ENCODE assay signal across 10 mouse cellular contexts in the genomic region with DNA sequence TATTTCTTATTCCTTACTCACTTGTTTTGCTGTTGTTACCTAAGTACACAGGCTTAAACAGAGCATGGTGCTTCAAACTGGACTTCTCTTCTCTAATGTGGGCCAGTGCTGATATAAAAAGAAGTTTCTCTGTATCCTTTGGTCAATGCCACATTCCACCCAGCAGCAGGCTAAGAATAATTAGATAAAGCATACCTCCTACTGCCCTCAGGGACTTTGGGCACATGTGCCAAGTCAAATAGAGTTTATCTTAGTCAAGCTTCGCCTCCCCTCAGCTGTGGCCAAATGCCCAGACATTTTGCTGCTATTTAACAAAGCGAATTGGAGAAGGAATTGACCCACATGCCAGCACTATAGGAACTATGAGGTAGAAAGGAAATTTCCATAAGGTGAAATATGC.
DNase-seq lines count a peak whose midpoint lies in the region; ATAC-seq lines count a peak whose summit lies in the region.
"Had no signal": no experiment of that assay in that cellular context is flagged by ENCODE, and none has a peak within 500 bp of the region (broad histone marks: within the 10 kb centered on the region; RNA-seq: fewer than 3 reads in every experiment).

No protein-coding gene starts in this region.

- H3K27ac ChIP-seq in heart, embryonic 14.5 days (replicated peaks in 1 of 2; ENCODE audit: control insufficient read depth in 1 of 2, insufficient read depth in 1 of 2, low read depth in 2 of 2, low read length in 2 of 2) = no peak overlapping the region
- no peak overlapping the region for H3K27ac ChIP-seq in forebrain, embryonic 15.5 days (replicated peaks)
- H3K27ac ChIP-seq: limb, embryonic 15.5 days; midbrain, embryonic 12.5 days had no signal

- no peaks in the 10 kb centered on the region; a peak in 1 of 4 replicates for H3K4me1 ChIP-seq in heart, embryonic 14.5 days (ENCODE audit: control insufficient read depth in 2 of 2, insufficient read depth in 2 of 2, low read length in 2 of 2)
- peaks cover 11% of the 10 kb centered on the region for H3K4me1 ChIP-seq in forebrain, embryonic 15.5 days
- H3K4me1 ChIP-seq: limb, embryonic 15.5 days had no signal

- peak; percentile 72 for DNase-seq in left cerebral cortex, postnatal 4 days
- DNase-seq in left cerebral cortex, postnatal 14 days (ENCODE audit: low spot score in 2 of 2) = no peak
- peak; percentile 7 for DNase-seq in cerebellum, adult 11 months
- peak; percentile 48 for DNase-seq in kidney, postnatal 10 days
- DNase-seq in thymus, postnatal 25 days = no peak
- DNase-seq in left cerebral cortex, adult 11 months (ENCODE audit: low spot score) = no peak

- no peak overlapping the region for H3K4me3 ChIP-seq in heart, embryonic 14.5 days (ENCODE audit: control insufficient read depth in 1 of 2, insufficient read depth in 1 of 2, low read depth in 1 of 2, low read length in 2 of 2)
- H3K4me3 ChIP-seq in forebrain, embryonic 15.5 days = no peak overlapping the region
- H3K4me3 ChIP-seq: limb, embryonic 15.5 days; midbrain, embryonic 12.5 days had no signal

- peak; percentile 21; the same call in 1 of the 2 replicates for ATAC-seq in heart, embryonic 14.5 days (ENCODE audit: insufficient number of reproducible peaks, insufficient read depth, low FRiP score, low read depth)
- no peak; the same call in 1 of the 2 replicates for ATAC-seq in forebrain, embryonic 15.5 days (replicated peaks)

- WGBS in heart, embryonic 14.5 days = 23% methylated on average over 2 of the region's 2 CpGs
- 54% methylated on average over 2 of the region's 2 CpGs for WGBS in forebrain, embryonic 15.5 days

- intact Hi-C loops in left cerebral cortex, postnatal 4 days (cut with DNase I) = no loop called here
- intact Hi-C loops in left cerebral cortex, postnatal 14 days (cut with DNase I) = no loop called here

- no peaks in the 10 kb centered on the region for H3K36me3 ChIP-seq in heart, embryonic 14.5 days (ENCODE audit: control insufficient read depth, insufficient read depth, low read length)
- H3K36me3 ChIP-seq in forebrain, embryonic 15.5 days = no peaks in the 10 kb centered on the region
- H3K36me3 ChIP-seq: limb, embryonic 15.5 days; midbrain, embryonic 12.5 days had no signal

- H3K9ac ChIP-seq in heart, embryonic 14.5 days (ENCODE audit: low read length) = no peak overlapping the region
- no peak overlapping the region for H3K9ac ChIP-seq in forebrain, embryonic 15.5 days (replicated peaks)
- H3K9ac ChIP-seq: limb, embryonic 15.5 days; midbrain, embryonic 12.5 days had no signal

- H3K4me2 ChIP-seq in heart, embryonic 14.5 days (ENCODE audit: low read length) = no peak overlapping the region
- H3K4me2 ChIP-seq in forebrain, embryonic 15.5 days (replicated peaks) = no peak overlapping the region
- H3K4me2 ChIP-seq: limb, embryonic 15.5 days; midbrain, embryonic 12.5 days had no signal

- H3K9me3 ChIP-seq in heart, embryonic 14.5 days (ENCODE audit: control insufficient read depth, low read length) = no peaks in the 10 kb centered on the region
- no peaks in the 10 kb centered on the region for H3K9me3 ChIP-seq in forebrain, embryonic 15.5 days
- H3K9me3 ChIP-seq: limb, embryonic 15.5 days; midbrain, embryonic 12.5 days had no signal

- H3K27me3 ChIP-seq in heart, embryonic 14.5 days (ENCODE audit: control insufficient read depth, insufficient read depth, low read length) = no peaks in the 10 kb centered on the region
- H3K27me3 ChIP-seq in forebrain, embryonic 15.5 days = no peaks in the 10 kb centered on the region
- H3K27me3 ChIP-seq: limb, embryonic 15.5 days; midbrain, embryonic 12.5 days had no signal

Comparison
In these comparisons a context has a peak if more than half of its experiments do, and no peak if none do; other contexts are left out.
1. DNase-seq: peak in left cerebral cortex, postnatal 4 days (single experiment), cerebellum, adult 11 months (single experiment) and kidney, postnatal 10 days (single experiment); none in left cerebral cortex, postnatal 14 days (0 of 2), thymus, postnatal 25 days (single experiment) and left cerebral cortex, adult 11 months (single experiment).